Mouse (Mus musculus) megakaryocyte-erythroid progenitor cell, adult 5 weeks (primary cell): ENCODE results near the gene Fam136a. TPM values are rescaled to one million over a fixed set of nuclear protein-coding genes. Genes with fewer than 3 reads are reported as not detected.

ENCODE experiments used
- polyA plus RNA-seq: library from polyadenylated mRNA; stranded (reverse); fragments of >175 nt; gene quantifications from 2 replicates; pipeline ENCODE4 v1.2.3, GENCODE M21; 2012

Fam136a gene
- 13.3 TPM in 2 replicates for polyA plus RNA-seq

DNA sequence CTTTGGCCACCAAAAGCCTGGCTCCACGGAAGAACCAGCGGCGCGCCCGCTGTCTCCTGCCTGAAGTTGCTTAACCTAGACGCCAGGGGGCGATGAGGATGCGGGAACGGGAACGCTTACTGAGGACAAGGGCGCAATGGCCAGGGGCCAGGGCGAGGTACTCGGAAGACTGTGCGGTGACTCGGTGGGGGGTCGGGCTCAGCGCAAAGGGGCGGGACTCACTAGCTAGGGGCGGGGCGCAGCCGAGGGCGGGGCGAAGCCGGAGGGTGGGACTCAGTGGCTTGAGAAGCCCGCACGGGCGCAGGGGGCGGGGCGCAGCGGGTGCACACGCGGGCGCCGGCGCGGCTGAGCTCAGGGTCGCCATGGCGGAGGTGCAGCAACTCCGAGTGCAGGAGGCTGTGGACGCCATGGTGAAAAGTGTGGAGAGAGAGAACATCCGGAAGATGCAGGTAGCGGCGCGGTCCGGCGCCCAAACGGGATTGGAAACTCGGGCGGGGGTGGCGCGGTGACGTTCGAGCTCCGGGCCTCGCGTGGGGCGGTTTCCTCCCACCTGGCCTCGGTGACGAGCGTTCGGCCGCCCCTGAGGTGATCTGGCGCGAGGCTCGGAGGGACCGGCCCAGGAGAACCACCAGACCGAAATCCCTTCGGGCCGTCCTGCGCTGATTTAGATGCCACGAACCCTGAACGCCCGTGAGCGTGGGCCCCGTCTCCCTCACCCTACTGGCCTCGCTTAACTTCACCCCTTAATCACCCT is at the start of gene Fam136a:
Fam136a (plus strand) TSS at position 276 of the 754 bp plus-strand sequence.

DNA sequence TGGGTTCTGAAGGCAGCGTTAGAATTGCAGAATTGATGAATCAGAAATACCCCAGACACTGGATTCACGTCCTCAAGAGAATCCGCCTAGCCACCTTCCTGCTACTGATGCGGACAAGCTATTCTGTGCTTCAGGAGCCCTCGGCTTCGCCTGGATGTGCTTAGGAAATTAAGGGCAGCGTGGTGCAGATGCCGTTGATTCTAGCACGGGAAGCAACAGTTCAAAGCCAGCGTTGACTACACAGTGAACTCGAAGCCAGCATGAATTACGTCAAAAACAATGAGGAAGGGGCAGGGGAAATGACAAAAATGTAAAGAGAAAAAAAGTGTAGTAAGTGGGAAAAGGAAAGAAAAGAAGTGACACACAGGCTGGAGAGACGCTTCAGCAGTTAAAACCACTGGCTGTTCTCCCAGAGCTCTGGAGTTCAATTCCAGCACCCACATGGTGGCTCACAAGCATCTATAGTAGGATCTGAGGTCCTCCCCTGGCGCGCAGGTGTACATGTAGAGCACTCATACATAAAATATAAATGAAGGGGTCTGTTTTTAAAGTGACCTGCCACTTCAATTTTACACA is 5.4 kb downstream of the Fam136a start, which contains the start of gene Snrpg:
Snrpg (plus strand) TSS at position 541 of the 576 bp plus-strand sequence.

DNA sequence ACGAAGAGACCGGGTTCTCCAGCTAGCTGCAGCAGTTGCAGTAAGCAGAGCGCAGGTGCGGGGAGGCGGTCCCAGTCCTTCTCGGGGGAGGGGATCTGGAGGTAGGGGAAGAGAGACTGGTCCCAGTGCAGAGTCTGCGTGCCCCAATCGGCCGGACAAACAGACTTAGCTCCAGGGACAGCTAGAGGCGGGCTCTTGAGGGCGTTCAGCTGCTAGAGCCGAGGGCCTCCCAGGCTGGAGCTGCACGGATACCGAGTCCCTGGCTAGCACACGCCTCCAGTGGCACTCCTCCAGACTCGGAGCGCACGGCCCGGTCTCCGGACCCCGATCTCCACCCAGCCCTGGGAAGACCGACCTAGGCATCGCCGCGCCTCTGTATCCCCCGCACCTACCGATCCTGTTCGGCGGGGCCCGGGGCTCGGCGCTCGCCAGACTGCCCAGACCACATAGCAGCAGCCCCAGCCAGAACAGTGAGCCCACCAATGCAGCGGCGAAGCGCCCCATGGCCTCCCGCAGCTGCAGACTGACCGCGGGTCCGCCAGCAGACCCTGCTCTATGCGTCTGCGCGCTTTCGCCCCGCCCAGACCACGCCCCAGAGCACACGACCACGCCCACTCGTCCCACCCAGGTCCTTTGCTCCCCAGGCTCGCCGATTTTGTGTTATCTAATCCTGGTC is 31.3 kb downstream of the Fam136a start, which contains the start of gene Pcyox1:
Pcyox1 (minus strand) TSS at position 574 of the 676 bp plus-strand sequence.

DNA sequence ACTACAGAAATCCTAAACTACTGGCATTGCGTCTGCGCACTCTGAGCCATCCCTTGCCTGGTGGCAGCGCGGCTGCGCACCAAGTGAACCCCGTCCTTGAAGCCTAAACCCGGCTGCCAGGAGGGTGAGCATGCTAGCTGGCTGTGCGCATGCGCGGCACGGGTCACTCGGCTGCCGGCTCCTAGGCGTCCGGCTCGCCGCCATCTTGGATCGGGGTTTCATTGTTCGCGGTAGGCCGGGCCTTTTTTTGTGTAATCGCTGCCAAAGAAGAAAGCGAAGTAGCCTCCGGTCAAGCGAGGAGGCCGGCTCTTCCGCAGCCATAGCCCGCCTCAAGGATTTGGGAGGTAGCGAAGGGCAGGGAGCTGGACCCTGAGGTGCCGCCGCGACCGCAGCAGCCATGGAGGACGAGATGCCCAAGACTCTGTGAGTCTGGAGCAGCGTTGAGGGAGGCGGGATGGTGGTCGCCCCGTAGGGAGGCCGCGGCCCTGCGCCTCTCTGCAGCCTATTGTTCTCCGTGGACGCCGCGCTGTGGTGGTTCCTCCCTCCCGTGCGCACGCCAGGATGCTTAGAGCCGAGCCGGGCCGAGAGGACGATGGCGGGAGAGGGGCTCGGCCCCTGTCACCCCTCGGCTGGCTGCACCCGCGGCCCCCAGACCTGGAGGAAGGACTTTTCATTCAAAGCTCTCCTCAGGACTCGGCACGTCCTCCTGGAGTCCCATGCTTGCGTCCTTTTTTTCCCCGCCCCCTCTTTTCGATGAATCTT is 38.8 kb downstream of the Fam136a start, which contains the start of gene Tia1:
Tia1 (plus strand) TSS at position 120 of the 762 bp plus-strand sequence.

Other genes starting within 250 kb of the Fam136a start
- 0.34 and 0.42 TPM in 2 replicates for gene Tgfa, start 170.4 kb upstream of the Fam136a start, polyA plus RNA-seq
- 15.6 and 19.9 TPM in 2 replicates for gene Snrpg, start 5.7 kb downstream of the Fam136a start, polyA plus RNA-seq
- 53.8 and 59.5 TPM in 2 replicates for gene Pcyox1, start 31.5 kb downstream of the Fam136a start, polyA plus RNA-seq
- gene Tia1, start 38.6 kb downstream of the Fam136a start, polyA plus RNA-seq, result 38.1 and 56.0 TPM in 2 replicates
- not detected in 2 replicates for gene Gm44790, start 61.0 kb downstream of the Fam136a start, polyA plus RNA-seq
- 6.5 and 7.9 TPM in 2 replicates for gene C87436, start 72.7 kb downstream of the Fam136a start, polyA plus RNA-seq
- 1,230 and 1,348 TPM in 2 replicates for gene Pcbp1, start 160.7 kb downstream of the Fam136a start, polyA plus RNA-seq